8 mouse cellular contexts compared by ENCODE assay signal in the genomic region with DNA sequence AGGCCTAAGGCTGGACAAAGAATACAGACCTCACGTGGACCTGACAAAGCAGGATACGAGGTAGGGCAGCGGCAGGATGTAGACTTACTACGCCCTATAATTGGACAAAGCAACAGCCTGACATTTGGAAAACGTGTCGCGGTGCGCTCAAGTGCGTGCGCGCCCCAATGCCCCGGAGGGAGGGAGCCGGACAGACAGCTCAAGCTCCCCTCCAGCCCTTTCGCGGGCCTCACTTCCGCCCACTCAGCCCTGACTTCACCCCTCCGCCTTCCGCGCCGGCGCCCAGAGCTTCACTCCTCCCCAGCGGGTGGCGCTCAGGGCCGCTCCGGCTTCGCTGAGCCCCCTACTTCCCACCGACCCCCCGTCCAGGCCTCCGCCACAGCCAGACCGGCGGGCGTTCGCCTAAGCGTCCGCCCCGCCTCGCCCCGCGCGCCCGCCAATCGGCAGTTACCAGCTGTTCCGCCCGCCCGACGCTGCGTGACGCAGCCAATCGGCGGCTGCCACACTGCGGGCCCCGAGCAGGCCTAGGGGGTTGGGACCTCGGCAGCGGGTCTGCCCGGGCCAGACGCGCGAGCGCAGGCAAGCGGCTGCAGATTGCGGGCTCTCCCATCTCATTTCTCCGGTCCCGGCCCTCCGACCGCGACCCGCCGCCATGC. TPM values are rescaled to one million over a fixed set of nuclear protein-coding genes. Genes with fewer than 3 reads are reported as not detected.
A peak's percentile ranks its signal among the peaks of the same experiment; 100 is the strongest.
DNase-seq lines count a peak whose midpoint lies in the region; ATAC-seq lines count a peak whose summit lies in the region.

A gene (plus strand): TSS at position 389 of the 656 bp plus-strand sequence.
A gene (minus strand): TSS at position 406 of the 656 bp plus-strand sequence.

- ATAC-seq in megakaryocyte-erythroid progenitor cell, adult 5-6 weeks (replicated peaks; ENCODE audit: low FRiP score, low TSS enrichment, poor library complexity, severe bottlenecking): peak; percentile 88

- peak; percentile 91 for DNase-seq in adipocyte (ENCODE audit: low spot score)
- DNase-seq in embryo, embryonic 10 days (ENCODE audit: low spot score): peak; percentile 98
- DNase-seq in gastrocnemius, postnatal 10 days: peak; percentile 97
- peak; percentile 93 for DNase-seq in induced T-regulatory cell, adult 2 months (ENCODE audit: low read depth)
- peak; percentile 93 to 99 for DNase-seq in left cerebral cortex, postnatal 10 days (ENCODE audit: extremely low spot score in 1 of 2, low spot score in 2 of 2)
- peak; percentile 98 for DNase-seq in right cerebral cortex, postnatal 25 days
- DNase-seq in urinary bladder, postnatal 4 days (ENCODE audit: low spot score in 2 of 2): peak; percentile 96 to 99

- intact Hi-C loops in left cerebral cortex, postnatal 10 days (cut with DNase I): no loop called here

RNA-seq across cellular contexts. Expression of the first gene that starts in this region (rescaled TPM):
- 100 to 1,000 TPM; 106 to 133 TPM for total RNA-seq in gastrocnemius, postnatal 10 days (2021)
- total RNA-seq in left cerebral cortex, postnatal 10 days (2021): 100 to 1,000 TPM; 198 to 214 TPM
- total RNA-seq in megakaryocyte-erythroid progenitor cell, adult 5-6 weeks (2014; fragmentation: Nextera tagmentation): 98.2 and 163 TPM in 2 replicates
- total RNA-seq in megakaryocyte-erythroid progenitor cell, adult 5-6 weeks (2017): 198 and 215 TPM in 2 replicates

RNA-seq across cellular contexts. Expression of the second gene that starts in this region (rescaled TPM):
- 1 to 10 TPM; 1.7 to 2.0 TPM for total RNA-seq in gastrocnemius, postnatal 10 days (2021)
- total RNA-seq in left cerebral cortex, postnatal 10 days (2021): 1 to 10 TPM; 4.5 to 4.8 TPM
- total RNA-seq in megakaryocyte-erythroid progenitor cell, adult 5-6 weeks (2014; fragmentation: Nextera tagmentation): 0.44 and 3.3 TPM in 2 replicates
- total RNA-seq in megakaryocyte-erythroid progenitor cell, adult 5-6 weeks (2017): 0.56 and 1.3 TPM in 2 replicates

Comparison
In these comparisons a context has a peak if more than half of its experiments do, and no peak if none do; other contexts are left out.
1. Peak in every context shown above with its lines: DNase-seq and ATAC-seq.